Comparison of ENCODE assay signal across 14 mouse cellular contexts in the genomic region with DNA sequence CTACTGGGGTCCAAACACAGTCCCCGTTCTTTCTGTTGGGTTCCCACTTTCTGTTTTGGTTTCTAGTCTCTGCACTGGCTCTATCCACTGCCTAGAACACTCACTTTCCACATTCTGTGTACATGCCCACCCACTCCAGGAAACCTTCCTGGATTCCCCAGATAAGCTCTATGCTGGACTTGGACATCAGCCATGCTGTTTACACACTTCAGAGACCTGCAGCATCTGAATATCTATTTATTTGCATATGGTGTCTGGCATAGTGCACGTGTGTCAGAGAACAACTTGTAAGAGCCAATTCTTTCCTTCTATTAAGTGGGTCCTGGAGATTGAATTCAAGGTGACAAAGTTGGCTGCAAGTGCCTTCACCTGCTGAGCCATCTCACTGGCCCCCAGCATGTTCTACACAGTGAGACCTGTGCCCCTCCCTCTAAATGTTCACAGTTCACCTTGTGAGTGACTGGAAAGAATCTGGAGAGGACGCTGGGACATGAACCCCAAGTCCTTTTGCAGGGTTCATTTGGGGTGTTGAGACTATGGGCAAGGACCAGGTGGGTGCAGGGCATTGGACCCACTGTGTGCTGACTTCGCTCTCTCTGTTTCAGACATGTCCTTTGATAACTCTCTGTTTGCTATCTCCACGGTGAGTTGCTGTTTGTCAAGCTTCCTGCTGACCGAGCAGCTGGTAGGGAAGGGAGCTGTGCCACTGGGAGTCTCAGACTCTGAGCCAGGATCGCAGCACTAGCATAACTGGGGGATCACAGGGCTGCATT. TPM values are rescaled to one million over a fixed set of nuclear protein-coding genes. Genes with fewer than 3 reads are reported as not detected.
"Had no signal": no experiment of that assay in that cellular context is flagged by ENCODE, and none has a peak within 500 bp of the region (broad histone marks: within the 10 kb centered on the region; RNA-seq: fewer than 3 reads in every experiment).

No protein-coding gene starts in this region.

- H3K36me3 ChIP-seq: liver, embryonic 15.5 days; midbrain, embryonic 15.5 days; neural tube, embryonic 13.5 days; stomach, embryonic 15.5 days had no signal

- H3K9me3 ChIP-seq: limb, embryonic 12.5 days; liver, embryonic 15.5 days; midbrain, embryonic 15.5 days; neural tube, embryonic 13.5 days; stomach, embryonic 15.5 days had no signal

- H3K27ac ChIP-seq: limb, embryonic 12.5 days; liver, embryonic 15.5 days; macrophage; midbrain, embryonic 15.5 days; neural tube, embryonic 13.5 days; stomach, embryonic 15.5 days had no signal

- DNase-seq: kidney, adult 2 months; kidney, postnatal 25 days; retina, postnatal 1 day; right cerebral cortex, postnatal 4 days; thymus, adult 2 months; thymus, postnatal 25 days had no signal

- H3K4me3 ChIP-seq: limb, embryonic 12.5 days; liver, embryonic 15.5 days; midbrain, embryonic 15.5 days; neural tube, embryonic 13.5 days; stomach, embryonic 15.5 days had no signal

- H3K27me3 ChIP-seq: limb, embryonic 12.5 days; liver, embryonic 15.5 days; midbrain, embryonic 15.5 days; neural tube, embryonic 13.5 days; stomach, embryonic 15.5 days had no signal

- ATAC-seq: intestine, embryonic 16.5 days; midbrain, embryonic 15.5 days had no signal

- H3K4me2 ChIP-seq: limb, embryonic 12.5 days; liver, embryonic 15.5 days; midbrain, embryonic 15.5 days; neural tube, embryonic 13.5 days; stomach, embryonic 15.5 days had no signal

- H3K9ac ChIP-seq: limb, embryonic 12.5 days; liver, embryonic 15.5 days; midbrain, embryonic 15.5 days; neural tube, embryonic 13.5 days; stomach, embryonic 15.5 days had no signal

RNA-seq across cellular contexts. Expression of gene AB124611, which starts 14.2 kb away (rescaled TPM):
- total RNA-seq: layer of hippocampus, adult 18-20 months had no signal
